ENCODE assay signal across 18 mouse cellular contexts in the genomic region with DNA sequence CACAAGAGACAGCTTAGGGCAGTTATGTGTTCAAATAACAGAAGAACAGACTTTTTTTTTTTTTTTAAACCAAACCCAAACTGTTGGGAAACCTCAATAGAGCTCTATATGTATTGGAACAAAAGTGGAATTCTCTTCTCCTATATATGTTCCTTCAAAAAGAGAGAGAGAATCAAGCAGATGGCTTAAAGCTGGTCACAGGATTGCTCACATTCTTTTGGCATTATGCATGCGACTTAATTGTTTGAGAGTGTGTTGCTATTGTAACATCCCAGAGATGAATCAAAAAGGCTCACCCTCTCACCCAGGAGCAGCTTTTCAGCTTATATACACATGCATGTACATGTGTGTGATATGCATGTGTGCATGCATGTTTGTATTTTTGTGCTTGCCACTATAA.
"Had no signal": no experiment of that assay in that cellular context is flagged by ENCODE, and none has a peak within 500 bp of the region (broad histone marks: within the 10 kb centered on the region; RNA-seq: fewer than 3 reads in every experiment).

No protein-coding gene starts in this region.

- H3K9me3 ChIP-seq: limb, embryonic 13.5 days; liver, embryonic 15.5 days; midbrain, embryonic 10.5 days; midbrain, embryonic 15.5 days; neural tube, embryonic 13.5 days had no signal

- ATAC-seq: midbrain, embryonic 15.5 days had no signal

- H3K27ac ChIP-seq: kidney, postnatal 0 days; limb, embryonic 13.5 days; liver, embryonic 15.5 days; midbrain, embryonic 10.5 days; midbrain, embryonic 15.5 days; neural tube, embryonic 13.5 days had no signal

- H3K36me3 ChIP-seq: liver, embryonic 15.5 days; midbrain, embryonic 15.5 days had no signal

- H3K4me1 ChIP-seq: liver, embryonic 15.5 days; midbrain, embryonic 15.5 days; neural tube, embryonic 13.5 days had no signal

- H3K4me2 ChIP-seq: limb, embryonic 13.5 days; liver, embryonic 11.5 days; liver, embryonic 15.5 days; midbrain, embryonic 15.5 days; neural tube, embryonic 13.5 days had no signal

- H3K27me3 ChIP-seq: limb, embryonic 13.5 days; liver, embryonic 15.5 days; midbrain, embryonic 15.5 days; neural tube, embryonic 13.5 days had no signal

- H3K4me3 ChIP-seq: limb, embryonic 13.5 days; liver, embryonic 15.5 days; midbrain, embryonic 10.5 days; midbrain, embryonic 15.5 days; neural tube, embryonic 13.5 days had no signal

- DNase-seq: kidney, adult 9 months; kidney, postnatal 36 days; layer of hippocampus, adult 9-11 months; layer of hippocampus, postnatal 36 days; lung, adult 2 months; lung, postnatal 14 days; retina, postnatal 1 day; right cerebral cortex, postnatal 4 days; spleen, adult 18-20 months; thymus, adult 2 months; thymus, postnatal 25 days had no signal

- H3K9ac ChIP-seq: limb, embryonic 13.5 days; liver, embryonic 15.5 days; midbrain, embryonic 15.5 days; neural tube, embryonic 13.5 days had no signal
